Mouse (Mus musculus) heart, embryonic 16.5 days (tissue): ENCODE measurements around the gene Dcun1d2. TPM values are rescaled to one million over a fixed set of nuclear protein-coding genes. Genes with fewer than 3 reads are reported as not detected.
"Not testable (repeated sequence)": the region's sequence is repeated elsewhere in the genome, so short reads cannot be mapped to it uniquely, and the experiment has no call there.

Experiments
- ATAC-seq: fragments of 200-750 bp; cut with Nextera tagmentation; replicated peaks from 2 replicates; pipeline ENCODE4 v1.8.0; 2017; ENCODE audit warnings: moderate number of reproducible peaks; ENCODE audit not compliant: insufficient read depth, low FRiP score; ENCODE audit errors: extremely low read depth
- H3K27ac ChIP-seq: fragments of 300-500 bp; sonication (generic); 2 replicates; pipeline ENCODE4 v1.5.1; 2014; ENCODE audit warnings: mild to moderate bottlenecking, low read length, control low read depth, moderate library complexity
- H3K27me3 ChIP-seq: fragments of 300-500 bp; sonication (generic); 2 replicates; pipeline ENCODE4 v1.6.1; 2014; ENCODE audit warnings: low read length, mixed read lengths; ENCODE audit not compliant: control insufficient read depth, insufficient read depth
- H3K36me3 ChIP-seq: fragments of 300-500 bp; sonication (generic); 2 replicates; pipeline ENCODE4 v1.6.1; 2014; ENCODE audit not compliant: control insufficient read depth, insufficient read depth
- H3K4me1 ChIP-seq: fragments of 300-500 bp; sonication (generic); 2 replicates; pipeline ENCODE4 v1.6.1; 2014; ENCODE audit warnings: low read length, mixed read lengths; ENCODE audit not compliant: control insufficient read depth, insufficient read depth
- H3K4me2 ChIP-seq: fragments of 300-500 bp; sonication (generic); 2 replicates; pipeline ENCODE4 v1.6.1; 2014; ENCODE audit warnings: low read depth, mild to moderate bottlenecking, control low read depth, low read length
- H3K4me3 ChIP-seq: fragments of 300-500 bp; sonication (generic); 2 replicates; pipeline ENCODE4 v1.5.1; 2014; ENCODE audit warnings: mild to moderate bottlenecking, control low read depth, low read length
- H3K9ac ChIP-seq: fragments of 300-500 bp; sonication (generic); 2 replicates; pipeline ENCODE4 v1.6.1; 2014; ENCODE audit warnings: low read length, control low read depth
- H3K9me3 ChIP-seq: fragments of 300-500 bp; sonication (generic); replicated peaks from 2 replicates; pipeline ENCODE4 v1.6.1; 2016; ENCODE audit warnings: low read length; ENCODE audit not compliant: control insufficient read depth
- WGBS: fragments of 180-500 bp; shearing (Covaris S2); extraction: QIAGEN DNeasy Blood & Tissue Kit; methylation state at CpG from one replicate; pipeline ENCODE4 v1.1.7; 2014; 5-methylcytosine and 5-hydroxymethylcytosine counted together
- polyA plus RNA-seq: library from polyadenylated mRNA; unstranded; fragments of >200 nt; fragmentation: Nextera tagmentation; extraction: Ambion mirVana; gene quantifications from 2 replicates; pipeline ENCODE4 v1.2.1, GENCODE M21; 2015

Gene Dcun1d2
- 32.2 and 32.6 TPM in 2 replicates for polyA plus RNA-seq

DNA sequence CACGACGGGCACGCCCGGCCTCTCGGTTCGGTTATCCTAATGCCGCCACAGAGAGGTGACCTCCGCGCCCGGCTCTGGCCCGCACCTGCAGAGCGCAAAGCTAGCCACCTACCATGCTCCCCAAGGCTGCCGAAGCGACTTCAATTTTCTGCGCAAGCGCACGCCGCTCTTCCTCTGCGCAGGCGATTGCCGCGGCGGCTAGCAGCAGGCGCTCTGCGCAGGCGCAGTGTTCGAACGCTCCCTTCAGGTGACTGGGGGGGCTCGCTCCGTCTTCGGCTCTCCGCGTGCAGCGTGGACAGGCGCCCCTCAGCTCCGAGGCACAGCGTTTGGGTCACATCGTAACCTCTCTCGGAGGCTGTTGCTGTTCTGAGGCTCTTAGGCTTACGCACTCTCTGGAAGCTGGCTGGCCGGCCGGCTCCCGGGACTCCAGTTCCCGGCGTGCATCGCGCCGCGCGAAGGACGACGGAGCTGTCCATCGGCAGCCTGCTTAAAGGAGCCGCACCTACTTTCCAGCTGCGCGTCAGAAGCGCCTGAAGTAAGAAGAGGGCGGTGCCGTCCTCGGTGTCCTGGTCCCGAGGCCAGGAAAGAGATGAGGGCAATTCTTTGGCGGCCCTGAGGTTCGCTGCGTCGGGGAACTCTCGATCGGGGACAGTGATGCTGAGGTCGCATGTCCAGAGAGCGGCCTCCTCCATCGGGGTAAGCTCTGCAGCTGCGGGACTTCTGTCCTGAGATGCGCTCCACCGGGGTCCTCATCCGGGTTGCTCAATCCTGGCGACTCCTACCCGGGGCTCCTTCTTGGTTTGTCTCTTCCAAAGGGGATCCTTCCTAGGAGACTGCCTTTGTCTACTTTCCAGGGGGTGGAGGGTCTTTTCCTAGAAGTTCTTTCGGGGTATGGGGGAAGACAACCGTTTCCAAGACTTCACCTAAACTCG lies at the start of gene Dcun1d2, which contains the start of gene Tmco3:
TSS of gene Dcun1d2 (minus strand) at position 440 of the 932 bp plus-strand sequence.
TSS of gene Tmco3 (plus strand) at position 499 of the 932 bp plus-strand sequence.
- no peaks in the 10 kb centered on the region for H3K9me3 ChIP-seq

DNA sequence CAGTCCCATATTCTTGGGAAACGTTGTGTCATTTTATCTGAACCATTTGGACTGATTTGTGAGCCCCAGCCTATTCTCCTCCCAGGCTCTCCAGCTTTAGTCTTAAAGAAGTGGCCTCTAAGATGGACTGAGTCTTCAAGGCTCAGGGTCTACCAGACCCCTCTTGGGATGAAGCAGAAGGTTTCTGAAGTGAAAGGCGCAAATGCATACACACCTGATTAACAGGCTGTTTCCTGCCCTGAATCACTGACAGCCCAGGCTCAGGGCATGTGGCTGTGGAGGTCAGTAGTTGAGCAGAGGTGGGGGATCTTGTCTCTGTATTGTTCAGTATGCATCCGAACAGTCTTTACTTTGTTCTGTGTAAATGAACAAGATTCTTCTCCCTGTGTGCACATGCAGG lies 49.7 kb upstream of the Dcun1d2 start:
- Histone ChIP-seq H3K4me2 (peak overlapping the region; percentile 94), H3K36me3 (peaks cover 10% of the 10 kb centered on the region; the same call in 1 of the 2 replicates), H3K9ac (no peak overlapping the region), H3K9me3 (no peaks in the 10 kb centered on the region), H3K4me1 (peaks cover 17% of the 10 kb centered on the region), H3K4me3 (no peak overlapping the region), H3K27ac (no peak overlapping the region), H3K27me3 (no peaks in the 10 kb centered on the region)
- ATAC-seq: no peak
- 71% methylated on average over 3 of the region's 3 CpGs for whole genome bisulfite sequencing

More for the DNA sequence above, at the start of gene Dcun1d2, which contains the start of gene Tmco3:
- Histone ChIP-seq H3K4me2 (peak within 1 kb of the TSS; percentile 98), H3K4me3 (peak within 1 kb of the TSS; percentile 92), H3K36me3 (peaks cover 6% of the 10 kb centered on the region; the same call in 1 of the 2 replicates), H3K27ac (peak within 1 kb of the TSS; percentile 96), H3K27me3 (no peaks in the 10 kb centered on the region), H3K4me1 (peaks cover 22% of the 10 kb centered on the region), H3K9ac (peak within 1 kb of the TSS; percentile 79)
- WGBS: under 1% methylated on average over 79 of the region's 79 CpGs
- peak; percentile 91 for ATAC-seq

DNA sequence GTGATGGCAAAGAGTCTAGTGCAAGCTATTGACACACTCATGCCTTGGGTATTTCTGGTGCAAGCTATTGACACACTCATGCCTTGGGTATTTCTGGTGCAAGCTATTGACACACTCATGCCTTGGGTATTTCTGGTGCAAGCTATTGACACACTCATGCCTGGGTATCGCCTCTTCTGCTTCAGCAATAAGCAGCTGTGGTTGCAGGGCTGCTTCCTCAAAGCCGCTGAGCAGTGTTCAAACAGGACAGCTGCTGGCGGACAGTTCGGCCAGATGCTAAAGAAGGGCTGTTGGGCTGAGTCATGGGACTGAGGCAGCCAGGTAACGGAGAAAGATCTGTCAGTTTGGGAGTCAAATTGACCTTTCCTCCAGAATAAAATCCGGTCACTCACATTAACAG lies 49.3 kb upstream of the Dcun1d2 start:
- H3K4me3 ChIP-seq, H3K9ac ChIP-seq, H3K27me3 ChIP-seq, H3K4me2 ChIP-seq, H3K9me3 ChIP-seq, ATAC-seq, H3K36me3 ChIP-seq, H3K27ac ChIP-seq: not testable (repeated sequence)
- peaks cover 17% of the 10 kb centered on the region for H3K4me1 ChIP-seq
- 77% methylated on average over 6 of the region's 6 CpGs for WGBS

- Histone ChIP-seq H3K9me3 (no peaks in the 10 kb centered on the region), H3K27me3 (no peaks in the 10 kb centered on the region), H3K4me3 (no peak overlapping the region), H3K36me3 (no peaks in the 10 kb centered on the region), H3K9ac (no peak overlapping the region), H3K4me1 (peaks cover 6% of the 10 kb centered on the region; the same call in 1 of the 2 replicates), H3K27ac (no peak overlapping the region), H3K4me2 (no peak overlapping the region)
- 42% methylated on average over 1 of the region's 1 CpGs for WGBS
- no peak for ATAC-seq
Observed at GRCm38 (mm10) chr8:13334671-13335070, 46.7 kb upstream of the Dcun1d2 start.

GRCm38 (mm10) chr8:13326598-13326997 lies 38.7 kb upstream of the Dcun1d2 start:
- no peaks in the 10 kb centered on the region for H3K27me3 ChIP-seq
- no peak overlapping the region for H3K4me3 ChIP-seq
- ATAC-seq: no peak
- no peak overlapping the region for H3K27ac ChIP-seq
- no peaks in the 10 kb centered on the region for H3K9me3 ChIP-seq
- 32% methylated on average over 5 of the region's 5 CpGs for WGBS
- no peaks in the 10 kb centered on the region for H3K36me3 ChIP-seq
- H3K4me1 ChIP-seq: no peaks in the 10 kb centered on the region
- H3K4me2 ChIP-seq: no peak overlapping the region
- H3K9ac ChIP-seq: no peak overlapping the region

- ATAC-seq: no peak
- Histone ChIP-seq H3K9ac (no peak overlapping the region), H3K9me3 (no peaks in the 10 kb centered on the region), H3K36me3 (peaks cover 5% of the 10 kb centered on the region; the same call in 1 of the 2 replicates), H3K27me3 (no peaks in the 10 kb centered on the region), H3K27ac (no peak overlapping the region), H3K4me3 (no peak overlapping the region), H3K4me1 (no peaks in the 10 kb centered on the region), H3K4me2 (no peak overlapping the region)
- WGBS: 88% methylated on average over 10 of the region's 10 CpGs
Observed at GRCm38 (mm10) chr8:13316671-13317070, 28.7 kb upstream of the Dcun1d2 start.

- no peaks in the 10 kb centered on the region for H3K9me3 ChIP-seq
- H3K36me3 ChIP-seq: peaks cover 10% of the 10 kb centered on the region; the same call in 1 of the 2 replicates
- ATAC-seq: no peak
- H3K4me3 ChIP-seq: no peak overlapping the region
- H3K9ac ChIP-seq: no peak overlapping the region
- no peaks in the 10 kb centered on the region for H3K27me3 ChIP-seq
- H3K27ac ChIP-seq: no peak overlapping the region
- 88% methylated on average over 3 of the region's 3 CpGs for whole genome bisulfite sequencing
- H3K4me1 ChIP-seq: no peaks in the 10 kb centered on the region
- no peak overlapping the region for H3K4me2 ChIP-seq
Observed at GRCm38 (mm10) chr8:13314922-13315321, 27.0 kb upstream of the Dcun1d2 start.

DNA sequence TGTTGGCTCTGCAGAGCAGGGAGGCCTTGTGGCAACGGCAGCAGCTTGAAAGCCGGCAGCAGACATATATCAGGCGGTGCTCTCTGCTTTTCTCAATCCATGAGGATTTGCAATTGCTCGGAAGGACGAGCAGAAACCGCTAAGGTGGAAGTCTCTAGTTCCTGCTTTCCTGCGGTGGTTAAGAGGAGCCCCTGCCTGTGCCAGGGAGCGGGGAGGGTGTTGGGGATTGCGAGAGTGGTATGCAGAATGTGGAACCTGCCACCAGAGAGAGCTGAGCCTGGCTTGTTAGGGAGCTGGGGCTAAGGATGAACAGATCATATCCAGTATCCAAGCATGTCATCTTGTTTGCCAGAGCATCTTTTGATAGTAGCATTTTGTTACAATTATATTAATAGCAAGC lies 19.0 kb upstream of the Dcun1d2 start:
- Histone ChIP-seq H3K9ac (no peak overlapping the region), H3K4me3 (no peak overlapping the region), H3K4me1 (no peaks in the 10 kb centered on the region), H3K9me3 (no peaks in the 10 kb centered on the region; the same call in 1 of the 2 replicates), H3K27ac (no peak overlapping the region), H3K27me3 (no peaks in the 10 kb centered on the region), H3K36me3 (peaks cover 18% of the 10 kb centered on the region), H3K4me2 (no peak overlapping the region)
- 78% methylated on average over 9 of the region's 9 CpGs for WGBS
- ATAC-seq: no peak

GRCm38 (mm10) chr8:13306309-13306909 lies 18.5 kb upstream of the Dcun1d2 start:
- WGBS: 61% methylated on average over 7 of the region's 7 CpGs

More at GRCm38 (mm10) chr8:13306309-13306909, 18.5 kb upstream of the Dcun1d2 start:
- no peaks in the 10 kb centered on the region for H3K27me3 ChIP-seq
- H3K4me1 ChIP-seq: no peaks in the 10 kb centered on the region
- H3K9me3 ChIP-seq: no peaks in the 10 kb centered on the region; the same call in 1 of the 2 replicates
- no peak overlapping the region for H3K9ac ChIP-seq
- peaks cover 18% of the 10 kb centered on the region for H3K36me3 ChIP-seq
- ATAC-seq: no peak
- no peak overlapping the region for H3K27ac ChIP-seq
- no peak overlapping the region for H3K4me3 ChIP-seq
- no peak overlapping the region for H3K4me2 ChIP-seq
